Mouse (Mus musculus) G1E-ER4 (cell line): Measurements from ENCODE around the gene Prkcg. TPM values are rescaled to one million over a fixed set of nuclear protein-coding genes. Genes with fewer than 3 reads are reported as not detected.

Experiments used
- GATA1 ChIP-seq: IDR thresholded peaks from one replicate; pipeline ENCODE4 v1.8.0; 2012; ENCODE audit warnings: low read length, inconsistent platforms
- polyA plus RNA-seq: library from polyadenylated mRNA; stranded (reverse); fragments of >175 nt; gene quantifications from 2 replicates; pipeline ENCODE4 v1.2.3, GENCODE M21; 2012

Prkcg gene
- polyA plus RNA-seq: not detected in 2 replicates

DNA sequence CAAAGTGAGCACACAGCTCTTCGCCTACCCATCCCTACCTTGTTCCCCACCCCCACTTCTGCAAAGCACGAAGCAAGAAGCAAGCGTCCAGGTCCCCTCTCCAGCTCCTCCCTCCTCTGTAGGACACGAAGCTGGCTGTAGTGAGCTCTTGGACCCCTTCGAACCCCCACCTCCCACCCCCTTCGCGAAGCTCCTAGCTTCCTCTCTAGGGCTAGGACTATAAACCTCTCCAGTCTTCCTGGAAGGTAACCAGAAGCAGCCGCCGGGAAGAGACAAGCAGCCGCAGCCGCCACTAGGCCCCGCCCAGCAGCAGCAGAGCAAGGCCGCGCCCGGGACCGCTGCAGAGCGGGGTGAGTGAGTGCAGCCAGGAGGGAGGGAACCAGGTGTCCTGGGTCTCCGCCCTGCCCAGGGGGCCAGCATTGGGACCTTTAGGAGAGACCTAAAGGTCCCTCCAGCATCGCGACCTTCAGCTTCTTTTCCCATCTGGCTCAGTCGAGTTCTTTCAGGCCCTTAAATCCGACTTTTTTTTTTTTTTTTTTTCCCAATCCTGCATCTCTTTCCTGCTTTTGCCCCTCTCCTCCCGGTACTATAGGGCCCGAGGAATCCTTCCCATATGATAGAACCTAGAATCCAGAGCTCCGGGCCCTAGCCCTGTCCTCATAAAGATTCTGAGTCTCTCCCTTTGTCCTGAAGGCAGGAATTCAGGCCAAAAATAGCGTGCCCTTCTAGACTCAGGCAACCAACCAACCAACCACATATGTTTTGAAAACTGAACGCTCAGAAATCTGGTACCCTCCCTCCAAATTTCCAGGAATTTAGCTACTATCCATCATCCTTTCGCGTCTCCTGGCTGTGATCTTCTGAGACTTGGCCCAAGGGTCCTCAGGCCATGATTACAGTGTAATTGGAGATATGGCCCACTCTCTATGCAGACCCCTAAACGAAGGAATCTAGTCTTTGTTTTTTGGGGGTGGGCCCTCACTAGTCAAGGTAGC, at the start of gene Prkcg, which contains the start of gene Myadm:
Prkcg (plus strand) TSS at position 204 of the 995 bp plus-strand sequence.
Myadm (plus strand) TSS at position 105 of the 995 bp plus-strand sequence.
- no peak for TF ChIP-seq GATA1

- no peak for TF ChIP-seq GATA1
These were observed 49.8 kb upstream of the Prkcg start for GRCm38 (mm10) chr7:3239193-3239592.

DNA sequence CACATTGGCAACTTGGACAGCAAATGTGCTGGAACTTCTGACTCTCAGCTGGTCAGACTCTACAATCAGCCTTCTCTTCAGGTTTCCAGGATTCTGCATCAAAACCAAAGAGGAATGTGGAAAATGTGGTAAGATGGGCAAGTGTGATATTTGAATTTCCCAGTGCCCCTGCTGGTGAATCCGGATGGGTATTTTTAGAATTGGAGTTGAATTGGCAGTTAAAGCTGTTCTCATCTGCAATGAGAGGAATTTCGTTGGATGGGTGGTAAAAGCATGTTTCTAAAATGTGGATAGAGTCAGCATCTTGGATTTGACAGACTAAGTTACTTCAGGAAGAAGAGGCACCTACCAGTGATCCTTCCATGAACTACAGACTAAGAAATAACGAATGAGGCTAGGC, 28.3 kb upstream of the Prkcg start:
- no peak for TF ChIP-seq GATA1

GRCm38 (mm10) chr7:3261446-3261845, 27.5 kb upstream of the Prkcg start:
- no peak for TF ChIP-seq GATA1

GRCm38 (mm10) chr7:3262789-3263188, 26.2 kb upstream of the Prkcg start:
- no peak for TF ChIP-seq GATA1

- TF ChIP-seq GATA1: no peak
These were observed 24.5 kb upstream of the Prkcg start for GRCm38 (mm10) chr7:3264390-3265022.

- TF ChIP-seq GATA1: no peak
These were observed 23.7 kb upstream of the Prkcg start for GRCm38 (mm10) chr7:3265311-3265710.

GRCm38 (mm10) chr7:3267261-3267660, 21.7 kb upstream of the Prkcg start:
- no peak for TF ChIP-seq GATA1

- no peak for TF ChIP-seq GATA1
These were observed 21.1 kb upstream of the Prkcg start for GRCm38 (mm10) chr7:3267888-3268287.

GRCm38 (mm10) chr7:3268291-3268690, 20.7 kb upstream of the Prkcg start:
- TF ChIP-seq GATA1: no peak

DNA sequence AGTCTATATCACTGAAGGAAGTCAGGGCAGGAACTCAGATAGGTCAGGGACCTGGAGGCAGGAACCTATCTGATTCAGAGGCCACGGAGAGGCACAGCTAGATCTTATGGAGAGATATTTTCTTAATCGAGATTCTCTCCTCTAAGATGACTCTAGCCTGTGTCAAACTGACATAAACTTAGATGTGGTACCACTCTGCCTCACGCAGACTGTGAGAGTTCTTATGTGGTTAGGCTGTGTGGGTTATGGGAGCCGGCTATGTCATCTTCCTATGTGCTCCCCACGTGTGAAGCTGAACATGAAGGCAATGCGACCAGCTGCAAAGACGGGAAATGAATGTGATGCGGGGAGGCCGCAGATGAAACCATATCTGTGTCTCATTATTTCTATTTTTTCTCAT, 16.8 kb upstream of the Prkcg start:
- no peak for TF ChIP-seq GATA1

DNA sequence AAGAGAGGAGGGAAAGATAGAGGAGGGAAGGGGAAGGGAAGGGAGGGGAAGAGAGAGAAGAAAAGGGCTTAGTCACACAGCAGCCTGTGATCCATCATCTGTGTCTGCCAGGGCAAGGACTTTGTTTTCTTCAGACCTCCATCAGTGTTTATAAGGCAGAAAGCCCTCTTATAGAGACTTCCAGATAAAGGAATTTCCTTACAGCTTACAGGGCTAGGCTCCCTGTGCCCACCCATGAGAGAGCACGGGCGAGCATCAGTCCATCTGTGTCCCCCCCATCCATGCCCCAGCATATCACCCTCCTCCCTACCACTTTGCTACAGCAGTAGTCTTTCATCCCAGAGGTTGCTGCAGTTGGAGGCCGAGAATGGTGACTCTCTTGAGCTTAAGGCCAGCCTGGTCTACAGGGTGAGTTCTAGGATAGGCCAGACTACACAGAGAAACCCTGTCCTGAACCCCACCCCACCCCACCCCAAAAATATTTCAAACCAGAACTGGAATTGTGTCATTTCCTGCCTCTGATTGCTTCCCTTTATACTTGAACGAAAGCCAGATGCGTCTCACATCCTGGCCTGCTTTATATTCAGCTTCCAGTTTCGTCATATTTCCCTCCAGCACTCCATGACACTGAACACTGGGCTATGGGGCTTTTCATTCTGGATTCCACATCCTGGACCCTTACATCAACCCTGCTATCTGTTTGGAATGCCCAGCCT, 13.4 kb upstream of the Prkcg start:
- no peak for TF ChIP-seq GATA1

- TF ChIP-seq GATA1: no peak
These were observed 8.8 kb upstream of the Prkcg start for GRCm38 (mm10) chr7:3280080-3280653.

- no peak for TF ChIP-seq GATA1
These were observed 8.3 kb upstream of the Prkcg start for GRCm38 (mm10) chr7:3280654-3281153.

- no peak for TF ChIP-seq GATA1
These were observed 7.2 kb upstream of the Prkcg start for GRCm38 (mm10) chr7:3281741-3282140.
